Mouse (Mus musculus): Measurements from ENCODE around the gene Slain2. TPM values are rescaled to one million over a fixed set of nuclear protein-coding genes. Genes with fewer than 3 reads are reported as not detected.

The Slain2 gene
- polyA plus RNA-seq, 1 experiment = 19.0 TPM

GRCm38 (mm10) chr5:72868091-72868875 lies 45.8 kb upstream of the Slain2 start, which contains the start of gene Tec:
Gene Tec, minus strand, starts transcription at chr5:72868483.
- peak within 1 kb of the TSS; percentile 44 for H3K4me3 ChIP-seq
- H3K4me2 ChIP-seq (ENCODE audit: low read depth) = peak within 1 kb of the TSS; percentile 98
- no peaks in the 10 kb centered on the region for H3K27me3 ChIP-seq (ENCODE audit: control insufficient read depth, insufficient read depth, insufficient read length)
- no peaks in the 10 kb centered on the region for H3K79me2 ChIP-seq (ENCODE audit: control insufficient read depth, insufficient read depth)
- H3K36me3 ChIP-seq (ENCODE audit: control insufficient read depth, insufficient read depth) = no peaks in the 10 kb centered on the region
- peak; percentile 67 for TF ChIP-seq POLR2AphosphoS2 (IDR thresholded peaks at IDR 0.05; ENCODE audit: insufficient read length, low read depth)
- peak; percentile 83 for TF ChIP-seq POLR2A (IDR thresholded peaks at IDR 0.05; ENCODE audit: insufficient read length, low read depth)
- no peak for TF ChIP-seq SRF (IDR thresholded peaks at IDR 0.05; ENCODE audit: control insufficient read depth, insufficient read length, low read depth)
- TF ChIP-seq CEBPB (IDR thresholded peaks at IDR 0.05; ENCODE audit: insufficient read depth, poor library complexity, severe bottlenecking) = no peak
- peak within 1 kb of the TSS; percentile 22 for H3ac ChIP-seq (ENCODE audit: control insufficient read depth, insufficient read length)

GRCm38 (mm10) chr5:72869779-72870608 lies 44.1 kb upstream of the Slain2 start:
- H3K27me3 ChIP-seq (ENCODE audit: control insufficient read depth, insufficient read depth, insufficient read length) = no peaks in the 10 kb centered on the region
- no peaks in the 10 kb centered on the region for H3K36me3 ChIP-seq (ENCODE audit: control insufficient read depth, insufficient read depth)
- TF ChIP-seq E2F4 (IDR thresholded peaks at IDR 0.05; ENCODE audit: insufficient read depth) (no peak), MAX (IDR thresholded peaks at IDR 0.05; ENCODE audit: low read depth) (no peak), CEBPB (IDR thresholded peaks at IDR 0.05; ENCODE audit: insufficient read depth, poor library complexity, severe bottlenecking) (no peak), TCF3 (IDR thresholded peaks at IDR 0.05; ENCODE audit: insufficient read length, low read depth) (no peak)
- no peaks in the 10 kb centered on the region for H3K79me2 ChIP-seq (ENCODE audit: control insufficient read depth, insufficient read depth)
- no peak overlapping the region for H3K4me2 ChIP-seq (ENCODE audit: low read depth)
- H3ac ChIP-seq (ENCODE audit: control insufficient read depth, insufficient read length) = no peak overlapping the region
- H3K4me3 ChIP-seq = no peak overlapping the region

GRCm38 (mm10) chr5:72871114-72871513 lies 43.0 kb upstream of the Slain2 start:
- H3K27me3 ChIP-seq (ENCODE audit: control insufficient read depth, insufficient read depth, insufficient read length) = no peaks in the 10 kb centered on the region
- no peak overlapping the region for H3K4me3 ChIP-seq

GRCm38 (mm10) chr5:72879736-72880135 lies 34.4 kb upstream of the Slain2 start:
- no peaks in the 10 kb centered on the region for H3K27me3 ChIP-seq (ENCODE audit: control insufficient read depth, insufficient read depth, insufficient read length)
- no peaks in the 10 kb centered on the region for H3K79me2 ChIP-seq (ENCODE audit: control insufficient read depth, insufficient read depth)
- no peak overlapping the region for H3ac ChIP-seq (ENCODE audit: control insufficient read depth, insufficient read length)
- no peak overlapping the region for H3K4me2 ChIP-seq (ENCODE audit: low read depth)
- no peak overlapping the region for H3K4me3 ChIP-seq
- no peaks in the 10 kb centered on the region for H3K36me3 ChIP-seq (ENCODE audit: control insufficient read depth, insufficient read depth)
- TF ChIP-seq CEBPB (IDR thresholded peaks at IDR 0.05; ENCODE audit: insufficient read depth, poor library complexity, severe bottlenecking) = no peak
- TF ChIP-seq REST (IDR thresholded peaks at IDR 0.05; ENCODE audit: insufficient read depth, insufficient read length) = no peak
- no peak for TF ChIP-seq MYOG (IDR thresholded peaks at IDR 0.05; ENCODE audit: control insufficient read depth in 1 of 3, insufficient read depth in 1 of 3, insufficient read length in 2 of 3, low read depth in 2 of 3)
- TF ChIP-seq MAX (IDR thresholded peaks at IDR 0.05; ENCODE audit: low read depth) = no peak
- no peak for TF ChIP-seq TCF12 (IDR thresholded peaks at IDR 0.05; ENCODE audit: insufficient read depth, poor library complexity, severe bottlenecking)
- TF ChIP-seq POLR2A (IDR thresholded peaks at IDR 0.05; ENCODE audit: insufficient read length, low read depth) = no peak
- no peak for TF ChIP-seq MYOD1 (IDR thresholded peaks at IDR 0.05; ENCODE audit: control insufficient read depth in 1 of 3, insufficient read length in 2 of 3, low read depth in 2 of 3)
- no peak for TF ChIP-seq USF1 (IDR thresholded peaks at IDR 0.05; ENCODE audit: low read depth)
- no peak for TF ChIP-seq SRF (IDR thresholded peaks at IDR 0.05; ENCODE audit: control insufficient read depth, insufficient read length, low read depth)
- TF ChIP-seq POLR2AphosphoS2 (IDR thresholded peaks at IDR 0.05; ENCODE audit: insufficient read length, low read depth) = no peak
- no peak for TF ChIP-seq E2F4 (IDR thresholded peaks at IDR 0.05; ENCODE audit: insufficient read depth)
- no peak for TF ChIP-seq TCF3 (IDR thresholded peaks at IDR 0.05; ENCODE audit: insufficient read length, low read depth)

More at GRCm38 (mm10) chr5:72871114-72871513, 43.0 kb upstream of the Slain2 start:
- H3K4me2 ChIP-seq (ENCODE audit: low read depth) = no peak overlapping the region
- TF ChIP-seq MYOG (IDR thresholded peaks at IDR 0.05; ENCODE audit: control insufficient read depth in 1 of 3, insufficient read depth in 1 of 3, insufficient read length in 2 of 3, low read depth in 2 of 3) = no peak
- no peak for TF ChIP-seq USF1 (IDR thresholded peaks at IDR 0.05; ENCODE audit: low read depth)
- no peak for TF ChIP-seq MYOD1 (IDR thresholded peaks at IDR 0.05; ENCODE audit: control insufficient read depth in 1 of 3, insufficient read length in 2 of 3, low read depth in 2 of 3)
- TF ChIP-seq E2F4 (IDR thresholded peaks at IDR 0.05; ENCODE audit: insufficient read depth) = no peak
- no peak for TF ChIP-seq SRF (IDR thresholded peaks at IDR 0.05; ENCODE audit: control insufficient read depth, insufficient read length, low read depth)
- no peak for TF ChIP-seq CEBPB (IDR thresholded peaks at IDR 0.05; ENCODE audit: insufficient read depth, poor library complexity, severe bottlenecking)
- no peaks in the 10 kb centered on the region for H3K79me2 ChIP-seq (ENCODE audit: control insufficient read depth, insufficient read depth)
- H3K36me3 ChIP-seq (ENCODE audit: control insufficient read depth, insufficient read depth) = no peaks in the 10 kb centered on the region
- H3ac ChIP-seq (ENCODE audit: control insufficient read depth, insufficient read length) = no peak overlapping the region

All from myocyte (in vitro differentiated cells).